Mouse (Mus musculus) liver, adult 2 months (tissue): ENCODE data around the gene Meis2. TPM values are rescaled to one million over a fixed set of nuclear protein-coding genes. Genes with fewer than 3 reads are reported as not detected.

Experiments used
- DNase-seq: peaks from one replicate; pipeline ENCODE4 v3.0.0-alpha.2; 2011; ENCODE audit warnings: low read depth, low spot score; ENCODE audit errors: extremely low read depth
- H3K27ac ChIP-seq: fragments of 200-500 bp; replicated peaks from 2 replicates; pipeline ENCODE4 v1.5.1; 2012; ENCODE audit warnings: low read depth, mild to moderate bottlenecking, control low read depth, inconsistent platforms, low read length; ENCODE audit not compliant: insufficient read depth
- H3K27me3 ChIP-seq: fragments of 200-500 bp; 2 replicates; pipeline ENCODE4 v1.6.1; 2012; ENCODE audit warnings: mild to moderate bottlenecking, moderate library complexity, low read length, inconsistent platforms; ENCODE audit not compliant: control insufficient read depth, insufficient read depth
- H3K36me3 ChIP-seq: fragments of 200-500 bp; 2 replicates; pipeline ENCODE4 v1.6.1; 2012; ENCODE audit warnings: low read length, inconsistent platforms; ENCODE audit not compliant: control insufficient read depth, insufficient read depth
- H3K4me1 ChIP-seq: fragments of 200-500 bp; 2 replicates; pipeline ENCODE4 v1.6.1; 2011; ENCODE audit warnings: low read length; ENCODE audit not compliant: control insufficient read depth, insufficient read depth
- H3K4me3 ChIP-seq: fragments of 200-500 bp; 2 replicates; pipeline ENCODE4 v1.5.1; 2011; ENCODE audit warnings: low read depth, mild to moderate bottlenecking, control low read depth, low read length, moderate library complexity; ENCODE audit not compliant: insufficient read depth
- H3K79me2 ChIP-seq: fragments of 200-500 bp; 2 replicates; pipeline ENCODE4 v1.6.1; 2012; ENCODE audit warnings: inconsistent platforms, mild to moderate bottlenecking, low read length, moderate library complexity; ENCODE audit not compliant: control insufficient read depth, insufficient read depth
- H3K9ac ChIP-seq: fragments of 200-500 bp; 2 replicates; pipeline ENCODE4 v1.6.1; 2012; ENCODE audit warnings: low read depth, mild to moderate bottlenecking, control low read depth, inconsistent platforms, low read length
- CTCF ChIP-seq: fragments of 200-500 bp; IDR thresholded peaks from 2 replicates; pipeline ENCODE4 v1.5.1; 2011; ENCODE audit warnings: low read depth, low read length, control low read depth
- POLR2A ChIP-seq: fragments of 200-500 bp; IDR thresholded peaks from 2 replicates; pipeline ENCODE4 v1.6.1; 2011; ENCODE audit warnings: low read length, control low read depth; ENCODE audit not compliant: insufficient read depth; ENCODE audit errors: extremely low read depth
- WGBS: fragments of 180-500 bp; shearing (Covaris S2); methylation state at CpG from one replicate; pipeline ENCODE4 v1.1.7; 2018; 5-methylcytosine and 5-hydroxymethylcytosine counted together
- polyA plus RNA-seq: library from polyadenylated mRNA; depleted of rRNA; stranded (reverse); fragments of >200 nt; gene quantifications from 2 replicates; pipeline ENCODE4 v1.2.3, GENCODE M21; 2012
- total RNA-seq: library from RNA; depleted of rRNA; stranded (reverse); fragments of >200 nt; gene quantifications from 2 replicates; pipeline ENCODE4 v1.2.3, GENCODE M21; 2014

The Meis2 gene
- total and polyA plus RNA-seq, 2 experiments = 2.2 to 4.5 TPM

GRCm38 (mm10) chr2:116078841-116079240 lies 13.2 kb upstream of the Meis2 start:
- 87% methylated on average over 2 of the region's 2 CpGs for WGBS

DNA sequence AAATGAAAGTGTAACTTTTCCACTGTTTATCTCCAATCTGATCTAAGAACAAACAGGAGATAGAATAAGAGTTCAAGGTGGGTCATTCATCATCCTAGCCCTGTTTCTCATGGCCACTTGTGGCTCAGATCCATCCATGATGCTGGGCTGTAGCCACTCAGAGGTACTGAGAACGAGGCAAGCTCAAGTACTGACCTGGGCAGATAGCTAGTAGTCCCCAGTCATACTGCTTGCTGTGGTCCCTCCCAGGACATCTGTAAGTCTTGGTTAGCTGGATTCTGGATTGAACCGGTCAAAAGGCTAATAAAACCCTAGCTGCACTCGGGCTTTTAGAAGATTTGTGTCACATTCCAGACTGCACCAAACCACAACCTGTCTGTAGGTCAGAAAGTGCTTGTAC lies 12.1 kb upstream of the Meis2 start:
- Histone ChIP-seq H3K27me3 (peaks cover 8% of the 10 kb centered on the region; the same call in 1 of the 2 replicates), H3K4me3 (no peak overlapping the region), H3K79me2 (no peaks in the 10 kb centered on the region), H3K9ac (no peak overlapping the region), H3K27ac (no peak overlapping the region), H3K36me3 (no peaks in the 10 kb centered on the region), H3K4me1 (peaks cover 2% of the 10 kb centered on the region; the same call in 1 of the 2 replicates)
- DNase-seq = no peak
- TF ChIP-seq CTCF = no peak
- WGBS = 65% methylated on average over 3 of the region's 3 CpGs

More at GRCm38 (mm10) chr2:116078841-116079240, 13.2 kb upstream of the Meis2 start:
- no peak for DNase-seq
- peaks cover 2% of the 10 kb centered on the region; the same call in 1 of the 2 replicates for H3K4me1 ChIP-seq
- H3K27me3 ChIP-seq = peaks cover 8% of the 10 kb centered on the region; the same call in 1 of the 2 replicates
- TF ChIP-seq POLR2A (no peak), CTCF (no peak)
- no peaks in the 10 kb centered on the region for H3K79me2 ChIP-seq
- H3K4me3 ChIP-seq = no peak overlapping the region
- H3K27ac ChIP-seq = no peak overlapping the region
- no peaks in the 10 kb centered on the region for H3K36me3 ChIP-seq
- no peak overlapping the region for H3K9ac ChIP-seq

GRCm38 (mm10) chr2:116076752-116077480 lies 11.3 kb upstream of the Meis2 start:
- no peak overlapping the region for H3K4me3 ChIP-seq
- no peaks in the 10 kb centered on the region for H3K36me3 ChIP-seq
- peaks cover 2% of the 10 kb centered on the region; the same call in 1 of the 2 replicates for H3K4me1 ChIP-seq
- H3K79me2 ChIP-seq = no peaks in the 10 kb centered on the region
- H3K27ac ChIP-seq = no peak overlapping the region
- DNase-seq = no peak
- peaks cover 8% of the 10 kb centered on the region; the same call in 1 of the 2 replicates for H3K27me3 ChIP-seq
- H3K9ac ChIP-seq = no peak overlapping the region
- TF ChIP-seq POLR2A (no peak), CTCF (no peak)

DNA sequence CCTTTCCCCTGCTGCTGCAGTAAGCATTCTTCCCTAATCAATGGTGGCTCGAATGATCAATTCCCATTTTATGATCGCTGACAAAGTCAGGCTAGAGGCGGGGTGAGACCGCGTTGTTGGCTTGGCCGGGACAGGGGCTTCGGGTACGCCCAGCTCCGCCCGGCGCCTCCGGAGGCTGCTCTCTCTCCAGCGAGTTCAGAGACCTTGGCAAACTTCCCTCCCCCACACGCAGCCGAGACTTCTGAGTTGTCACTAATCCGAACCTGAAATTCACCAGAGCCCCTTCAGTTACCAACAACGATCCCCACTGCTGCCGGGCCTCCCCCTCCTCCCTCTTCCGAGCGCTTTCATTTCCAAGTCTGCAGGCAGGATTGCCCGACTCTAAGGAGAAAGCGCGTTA lies 10.3 kb upstream of the Meis2 start:
- H3K4me1 ChIP-seq = peaks cover 2% of the 10 kb centered on the region; the same call in 1 of the 2 replicates
- DNase-seq = peak; percentile 19
- peaks cover 8% of the 10 kb centered on the region; the same call in 1 of the 2 replicates for H3K27me3 ChIP-seq
- H3K9ac ChIP-seq = peak overlapping the region; percentile 55
- H3K4me3 ChIP-seq = peak overlapping the region; percentile 47
- TF ChIP-seq CTCF = no peak
- no peak for TF ChIP-seq POLR2A
- H3K36me3 ChIP-seq = no peaks in the 10 kb centered on the region
- no peak overlapping the region for H3K27ac ChIP-seq
- H3K79me2 ChIP-seq = no peaks in the 10 kb centered on the region
- WGBS = 1% methylated on average over 23 of the region's 23 CpGs

DNA sequence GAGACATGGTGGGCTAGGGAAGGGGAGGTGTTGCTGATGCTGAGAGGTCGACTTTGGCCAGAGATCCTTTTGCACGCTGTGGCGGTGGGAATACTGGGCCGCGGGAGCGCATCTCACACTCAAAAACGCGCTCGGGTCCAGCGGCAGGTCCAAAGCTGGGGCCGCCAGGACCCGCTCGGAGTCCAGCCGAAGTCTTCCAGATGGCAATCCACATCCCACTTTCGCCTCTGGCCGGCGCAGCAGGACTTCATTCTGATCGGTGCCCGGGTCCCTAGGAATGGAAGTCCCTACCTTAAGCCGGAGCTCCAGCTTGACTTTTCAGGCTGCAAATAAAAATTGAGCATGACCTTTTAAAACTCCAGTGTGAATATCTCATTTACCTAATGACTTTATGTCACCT lies 9.8 kb upstream of the Meis2 start:
- TF ChIP-seq CTCF (no peak), POLR2A (no peak)
- H3K27ac ChIP-seq = no peak overlapping the region
- H3K79me2 ChIP-seq = no peaks in the 10 kb centered on the region
- H3K4me1 ChIP-seq = peaks cover 2% of the 10 kb centered on the region; the same call in 1 of the 2 replicates
- no peak for DNase-seq
- 6% methylated on average over 20 of the region's 20 CpGs for WGBS
- H3K4me3 ChIP-seq = peak overlapping the region; percentile 22; the same call in 1 of the 2 replicates
- no peaks in the 10 kb centered on the region for H3K36me3 ChIP-seq
- H3K9ac ChIP-seq = peak overlapping the region; percentile 11; the same call in 1 of the 2 replicates
- peaks cover 8% of the 10 kb centered on the region; the same call in 1 of the 2 replicates for H3K27me3 ChIP-seq
